Mouse (Mus musculus) heart, adult 2 months (tissue): Measurements from ENCODE around the gene Gpr153. TPM values are rescaled to one million over a fixed set of nuclear protein-coding genes. Genes with fewer than 3 reads are reported as not detected.

Experiments
- DNase-seq, 2 experiments: peaks; one replicate each; pipeline ENCODE4 v3.0.0; 2021
- H3K27ac ChIP-seq: fragments of 200-600 bp; 2 replicates; pipeline ENCODE4 v1.8.1; 2022
- H3K27me3 ChIP-seq: fragments of 200-500 bp; 2 replicates; pipeline ENCODE4 v1.6.1; 2012; ENCODE audit warnings: mild to moderate bottlenecking, low read length, inconsistent platforms, mixed read lengths; ENCODE audit not compliant: control insufficient read depth, insufficient read depth
- H3K36me3 ChIP-seq: fragments of 200-500 bp; 2 replicates; pipeline ENCODE4 v1.6.1; 2012; ENCODE audit warnings: low read length, inconsistent platforms; ENCODE audit not compliant: control insufficient read depth, insufficient read depth
- H3K4me1 ChIP-seq: fragments of 200-500 bp; 2 replicates; pipeline ENCODE4 v1.6.1; 2011; ENCODE audit warnings: low read length; ENCODE audit not compliant: control insufficient read depth, insufficient read depth
- H3K4me3 ChIP-seq: fragments of 200-600 bp; 2 replicates; pipeline ENCODE4 v1.8.1; 2022
- H3K79me2 ChIP-seq: fragments of 200-500 bp; replicated peaks from 2 replicates; pipeline ENCODE4 v1.6.1; 2012; ENCODE audit warnings: mild to moderate bottlenecking, inconsistent platforms, low read length, moderate library complexity, mixed read lengths; ENCODE audit not compliant: control insufficient read depth, insufficient read depth
- H3K9ac ChIP-seq: fragments of 200-500 bp; 2 replicates; pipeline ENCODE4 v1.6.1; 2012; ENCODE audit warnings: low read depth, mild to moderate bottlenecking, control low read depth, inconsistent platforms, low read length, mixed read lengths
- CTCF ChIP-seq: fragments of 200-600 bp; IDR thresholded peaks from 2 replicates; pipeline ENCODE4 v1.8.1; 2022; ENCODE audit warnings: antibody characterized with exemption, mild to moderate bottlenecking, moderate library complexity
- EP300 ChIP-seq: fragments of 200-500 bp; IDR thresholded peaks from 2 replicates; pipeline ENCODE4 v1.6.1; 2011; ENCODE audit warnings: low read depth, low read length, control low read depth; ENCODE audit not compliant: insufficient read depth
- POLR2A ChIP-seq: fragments of 200-500 bp; IDR thresholded peaks from 2 replicates; pipeline ENCODE4 v1.6.1; 2011; ENCODE audit warnings: mild to moderate bottlenecking, low read depth, low read length, control low read depth; ENCODE audit not compliant: insufficient read depth
- WGBS: fragments of 180-500 bp; shearing (Covaris S2); methylation state at CpG from one replicate; pipeline ENCODE4 v1.1.7; 2018; 5-methylcytosine and 5-hydroxymethylcytosine counted together
- intact Hi-C: fragments of 180-260 bp; cut with DNase I; formaldehyde crosslinking; loops from one replicate; pipeline ENCODE4 v1.15.1; 2025
- polyA plus RNA-seq: library from polyadenylated mRNA; depleted of rRNA; stranded (reverse); fragments of >200 nt; gene quantifications from 2 replicates; pipeline ENCODE4 v1.2.3, GENCODE M21; 2012
- total RNA-seq, 2 experiments: library from RNA; stranded (reverse); gene quantifications; 2 replicates each; pipeline ENCODE4 v1.2.3; 2021

Gpr153 gene
- total and polyA plus RNA-seq, 3 experiments, result 8.6 to 18.0 (median 11.9) TPM

GRCm38 (mm10) chr4:152287317-152288120, 13.5 kb downstream of the Gpr153 start:
- Histone ChIP-seq H3K4me1 (no peaks in the 10 kb centered on the region), H3K79me2 (no peaks in the 10 kb centered on the region), H3K4me3 (no peak overlapping the region), H3K27me3 (peaks cover 17% of the 10 kb centered on the region), H3K27ac (no peak overlapping the region), H3K36me3 (no peaks in the 10 kb centered on the region), H3K9ac (no peak overlapping the region)
- no peak for DNase-seq
- TF ChIP-seq EP300 (no peak), CTCF (no peak), POLR2A (no peak)
- 28% methylated on average over 19 of the region's 19 CpGs for WGBS
- intact Hi-C loops, result no loop called here

GRCm38 (mm10) chr4:152288398-152288945, 14.4 kb downstream of the Gpr153 start:
- Histone ChIP-seq H3K4me3 (no peak overlapping the region), H3K9ac (no peak overlapping the region), H3K4me1 (no peaks in the 10 kb centered on the region), H3K79me2 (no peaks in the 10 kb centered on the region), H3K36me3 (no peaks in the 10 kb centered on the region), H3K27ac (no peak overlapping the region), H3K27me3 (peaks cover 13% of the 10 kb centered on the region; the same call in 1 of the 2 replicates)
- DNase-seq, result no peak
- 57% methylated on average over 18 of the region's 18 CpGs for WGBS
- intact Hi-C loops, result no loop called here
- TF ChIP-seq POLR2A (no peak), EP300 (no peak)

GRCm38 (mm10) chr4:152290385-152290784, 16.4 kb downstream of the Gpr153 start:
- Histone ChIP-seq H3K27ac (no peak overlapping the region), H3K9ac (no peak overlapping the region), H3K4me1 (peaks cover 1% of the 10 kb centered on the region; the same call in 1 of the 2 replicates), H3K4me3 (no peak overlapping the region), H3K36me3 (no peaks in the 10 kb centered on the region), H3K27me3 (peaks cover 13% of the 10 kb centered on the region; the same call in 1 of the 2 replicates), H3K79me2 (no peaks in the 10 kb centered on the region)
- TF ChIP-seq POLR2A, result no peak
- no peak for TF ChIP-seq CTCF
- no peak for TF ChIP-seq EP300
- DNase-seq, result no peak
- 4% methylated on average over 39 of the region's 39 CpGs for WGBS
- intact Hi-C loops, result loop anchor here (10.0 kb wide), 1 partner anchor 266 kb away; the partner anchor contains the start of gene Zbtb48

GRCm38 (mm10) chr4:152290991-152291390, 17.0 kb downstream of the Gpr153 start:
- no peak overlapping the region for H3K27ac ChIP-seq
- no peak for TF ChIP-seq POLR2A
- no peak for TF ChIP-seq EP300
- no peak for TF ChIP-seq CTCF
- H3K4me3 ChIP-seq, result no peak overlapping the region
- H3K79me2 ChIP-seq, result no peaks in the 10 kb centered on the region
- H3K27me3 ChIP-seq, result peaks cover 13% of the 10 kb centered on the region; the same call in 1 of the 2 replicates
- no peak for DNase-seq
- no peak overlapping the region for H3K9ac ChIP-seq
- H3K4me1 ChIP-seq, result peaks cover 3% of the 10 kb centered on the region; the same call in 1 of the 2 replicates
- intact Hi-C loops, result loop anchor here (10.0 kb wide), 1 partner anchor 266 kb away; the partner anchor contains the start of gene Zbtb48
- no peaks in the 10 kb centered on the region for H3K36me3 ChIP-seq
- 46% methylated on average over 11 of the region's 11 CpGs for WGBS

GRCm38 (mm10) chr4:152291562-152291961, 17.5 kb downstream of the Gpr153 start, which contains the start of gene Hes3:
Gene Hes3 (minus strand): TSS chr4:152291662.
- no peak for DNase-seq
- no peaks in the 10 kb centered on the region for H3K79me2 ChIP-seq
- TF ChIP-seq CTCF, result no peak
- no peak for TF ChIP-seq POLR2A
- H3K9ac ChIP-seq, result no peak within 1 kb of the TSS
- no peak within 1 kb of the TSS for H3K4me3 ChIP-seq
- H3K27ac ChIP-seq, result no peak within 1 kb of the TSS
- peaks cover 5% of the 10 kb centered on the region for H3K4me1 ChIP-seq
- peaks cover 11% of the 10 kb centered on the region; the same call in 1 of the 2 replicates for H3K27me3 ChIP-seq
- no peaks in the 10 kb centered on the region for H3K36me3 ChIP-seq
- intact Hi-C loops, result loop anchor here (10.0 kb wide), 1 partner anchor 267 kb away; the partner anchor contains the start of gene Zbtb48
- WGBS, result 51% methylated on average over 6 of the region's 6 CpGs
